Mouse (Mus musculus) neutrophil, adult 83 days (primary cell): Measurements from ENCODE around the gene C1qc. TPM values are rescaled to one million over a fixed set of nuclear protein-coding genes. Genes with fewer than 3 reads are reported as not detected.

Experiments used
- total RNA-seq, 2 experiments: library from RNA; stranded (reverse); gene quantifications; one replicate each; pipeline ENCODE4 v1.2.4; 2023

Gene C1qc
- total RNA-seq: 1 to 10 TPM in 1 of 2 experiments, under 1 TPM in 1; 0.68 to 2.0 TPM

DNA sequence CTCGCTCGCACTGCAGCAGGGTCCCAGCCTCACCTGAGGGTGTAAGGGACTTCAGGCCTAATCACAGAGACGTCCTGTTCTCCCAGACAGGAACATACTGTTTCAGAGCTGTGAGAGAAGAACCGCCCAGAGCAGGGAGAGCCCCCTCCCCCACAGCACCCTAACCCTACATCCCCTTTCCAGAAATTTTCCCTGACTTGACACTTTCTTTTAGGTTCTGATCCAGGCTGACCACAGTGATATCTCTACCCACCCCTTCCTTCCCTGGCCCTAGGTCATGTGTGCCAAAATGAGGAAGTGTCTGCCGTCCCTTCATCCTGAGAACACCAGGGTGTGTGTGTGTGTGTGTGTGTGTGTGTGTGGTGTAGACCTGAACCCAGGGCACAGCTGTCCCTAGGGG is at the start of gene C1qc:
TSS of gene C1qc (minus strand) at position 255 of the 400 bp plus-strand sequence.

GRCm38 (mm10) chr4:136898637-136899036 is 5.8 kb upstream of the C1qc start, which contains the start of gene C1qa:
TSS of gene C1qa (minus strand) at chr4:136898803.

DNA sequence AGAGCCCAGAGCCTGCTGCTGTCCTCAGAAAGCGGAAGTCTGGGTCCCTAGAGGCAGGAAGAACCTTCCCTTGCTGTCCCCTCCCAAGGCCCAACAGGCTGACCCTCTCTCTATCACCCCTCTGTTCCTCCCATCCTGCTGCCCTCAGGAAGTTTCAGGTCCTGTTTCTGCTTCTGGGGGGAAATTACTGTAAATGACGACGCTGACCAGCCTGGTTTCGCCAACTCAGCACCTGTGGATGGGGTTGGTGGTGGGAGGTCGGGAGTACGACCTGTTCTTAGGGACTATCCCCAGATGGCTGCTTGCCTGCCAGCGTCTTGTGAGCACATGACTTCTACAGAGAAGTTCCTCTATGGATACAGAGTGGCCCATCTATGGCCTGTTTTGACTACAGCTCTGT is 6.8 kb downstream of the C1qc start, which contains the start of gene C1qb:
TSS of gene C1qb (minus strand) at position 87 of the 400 bp plus-strand sequence.

Other genes starting within 250 kb of the C1qc start
- under 1 TPM; 0.07 to 0.13 TPM for gene Ephb2, start 57.1 kb downstream of the C1qc start, total RNA-seq
- 1 to 10 TPM; 1.8 to 2.3 TPM for gene C1qb, start 6.9 kb downstream of the C1qc start, total RNA-seq
- 1 to 10 TPM; 1.1 to 1.9 TPM for gene C1qa, start 5.7 kb upstream of the C1qc start, total RNA-seq
- not detected for gene Epha8, start 63.8 kb upstream of the C1qc start, total RNA-seq
- 1 to 10 TPM; 6.7 to 7.6 TPM for gene Zbtb40, start 155.7 kb upstream of the C1qc start, total RNA-seq